Mouse (Mus musculus) bone marrow, adult 2 months (tissue): Measurements from ENCODE around the gene Sertad2. TPM values are rescaled to one million over a fixed set of nuclear protein-coding genes. Genes with fewer than 3 reads are reported as not detected.

Source experiments
- H3K27ac ChIP-seq: fragments of 200-500 bp; 2 replicates; pipeline ENCODE4 v1.5.1; 2012; ENCODE audit warnings: low read depth, mild to moderate bottlenecking, control low read depth, inconsistent platforms, low read length; ENCODE audit not compliant: control insufficient read depth, poor library complexity, insufficient read depth
- H3K4me1 ChIP-seq: fragments of 200-500 bp; 2 replicates; pipeline ENCODE4 v1.6.1; 2011; ENCODE audit warnings: low read length; ENCODE audit not compliant: control insufficient read depth, insufficient read depth
- H3K4me3 ChIP-seq: fragments of 200-500 bp; replicated peaks from 2 replicates; pipeline ENCODE3; 2011; ENCODE audit warnings: mild to moderate bottlenecking, low read depth, low read length, control low read depth; ENCODE audit not compliant: control insufficient read depth
- CTCF ChIP-seq: fragments of 200-500 bp; IDR thresholded peaks from 2 replicates; pipeline ENCODE4 v1.5.1; 2011; ENCODE audit warnings: low read length, control low read depth; ENCODE audit not compliant: control insufficient read depth, insufficient read depth
- POLR2A ChIP-seq: fragments of 200-500 bp; IDR thresholded peaks from 2 replicates; pipeline ENCODE4 v1.6.1; 2011; ENCODE audit warnings: low read depth, mild to moderate bottlenecking, control low read depth, low read length, borderline replicate concordance; ENCODE audit not compliant: control insufficient read depth
- WGBS: fragments of 180-500 bp; shearing (Covaris S2); methylation state at CpG from one replicate; pipeline ENCODE4 v1.1.7; 2018; 5-methylcytosine and 5-hydroxymethylcytosine counted together
- polyA plus RNA-seq: library from polyadenylated mRNA; stranded (reverse); fragments of >200 nt; gene quantifications from 2 replicates; pipeline ENCODE4 v1.2.4, GENCODE M21; 2011; ENCODE audit warnings: low replicate concordance; ENCODE audit not compliant: missing spikeins, insufficient read depth, insufficient read length

Gene Sertad2
- polyA plus RNA-seq, 1 experiment: 14.5 TPM

- H3K4me3 ChIP-seq: no peak overlapping the region
- 84% methylated on average over 7 of the region's 7 CpGs for WGBS
- no peaks in the 10 kb centered on the region for H3K4me1 ChIP-seq
- no peak overlapping the region for H3K27ac ChIP-seq
- TF ChIP-seq POLR2A: no peak
- TF ChIP-seq CTCF: no peak
Observed at GRCm38 (mm10) chr11:20662811-20663210, 119.8 kb downstream of the Sertad2 start.

- no peaks in the 10 kb centered on the region for H3K4me1 ChIP-seq
- WGBS: 78% methylated on average over 5 of the region's 5 CpGs
- TF ChIP-seq CTCF: no peak
- TF ChIP-seq POLR2A: no peak
- no peak overlapping the region for H3K4me3 ChIP-seq
- no peak overlapping the region for H3K27ac ChIP-seq
Observed at GRCm38 (mm10) chr11:20663580-20664198, 120.6 kb downstream of the Sertad2 start.

DNA sequence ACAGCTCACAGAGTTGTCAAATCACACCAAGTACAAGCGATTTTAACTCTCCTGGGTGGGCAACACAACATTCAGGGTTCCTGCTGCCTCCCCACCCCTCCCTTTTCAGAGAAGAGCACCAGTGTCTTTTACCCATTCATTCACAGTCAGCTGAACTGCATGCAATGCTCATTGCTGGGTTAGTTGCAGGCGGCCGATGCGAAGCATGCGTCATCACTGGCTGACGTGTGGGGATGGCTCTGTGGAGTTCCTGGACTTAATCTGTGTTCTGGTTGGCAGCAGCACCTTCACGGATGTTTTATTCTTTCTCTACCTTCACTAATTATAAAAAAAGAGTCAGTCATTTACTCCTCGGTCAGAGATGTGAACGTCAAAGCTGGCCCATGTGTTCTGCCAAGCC lies 121.8 kb downstream of the Sertad2 start:
- Histone ChIP-seq H3K4me1 (no peaks in the 10 kb centered on the region), H3K4me3 (no peak overlapping the region), H3K27ac (no peak overlapping the region)
- no peak for TF ChIP-seq POLR2A
- TF ChIP-seq CTCF: no peak
- 91% methylated on average over 9 of the region's 9 CpGs for WGBS

DNA sequence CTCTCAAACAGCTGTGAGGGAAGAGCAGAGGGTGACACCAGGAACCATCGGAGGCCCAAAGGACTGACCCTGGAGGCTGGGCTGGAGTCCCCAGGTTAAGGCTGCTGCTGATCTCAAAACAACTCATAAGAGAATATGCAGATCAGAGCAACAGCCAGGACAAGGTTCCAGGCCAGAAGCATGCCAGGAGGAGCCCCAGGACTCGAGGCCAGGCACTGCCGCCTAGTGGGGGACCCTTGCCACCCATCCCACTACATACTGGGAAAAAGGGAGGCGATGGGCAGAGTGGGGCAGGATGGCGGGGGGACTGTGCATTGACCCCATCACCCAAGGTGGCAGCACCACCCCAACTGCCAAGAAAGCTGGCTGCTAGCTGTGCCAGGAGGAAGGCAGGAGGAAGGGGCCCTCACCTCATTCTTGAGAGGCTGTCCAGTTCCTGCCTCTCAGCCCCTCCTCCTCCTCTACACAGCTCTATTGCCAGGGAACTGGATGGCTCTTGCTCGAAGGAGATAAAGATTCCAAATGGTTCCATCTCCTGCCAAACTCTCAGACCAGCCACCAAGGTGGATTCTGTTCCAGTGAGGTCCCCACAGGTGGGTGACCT lies 128.8 kb downstream of the Sertad2 start:
- TF ChIP-seq POLR2A (no peak), CTCF (0 out of 2 replicates have a peak, but pooled peaks have one; percentile 2)
- WGBS: 26% methylated on average over 6 of the region's 6 CpGs
- no peaks in the 10 kb centered on the region for H3K4me1 ChIP-seq
- H3K27ac ChIP-seq: no peak overlapping the region
- H3K4me3 ChIP-seq: no peak overlapping the region

DNA sequence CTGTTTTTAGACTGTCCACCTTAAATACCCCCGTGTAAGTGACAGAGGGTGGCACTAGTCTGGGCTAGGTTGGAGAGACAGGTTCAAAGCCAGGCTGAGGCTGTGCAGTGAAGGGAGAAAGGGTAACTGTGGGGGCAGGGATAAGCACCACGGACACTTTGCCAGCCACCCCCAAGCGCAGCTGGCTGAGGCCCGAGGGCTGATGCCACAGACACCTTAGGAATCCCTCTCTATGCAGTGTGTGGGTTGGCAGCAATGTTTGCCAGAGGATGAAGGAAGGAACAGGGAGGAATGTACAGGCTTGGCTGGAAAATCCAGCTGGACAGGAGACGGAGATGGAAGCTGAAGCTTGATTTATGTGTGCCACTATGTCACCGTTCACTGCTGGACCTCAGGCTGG lies 129.5 kb downstream of the Sertad2 start:
- no peaks in the 10 kb centered on the region for H3K4me1 ChIP-seq
- H3K4me3 ChIP-seq: no peak overlapping the region
- TF ChIP-seq POLR2A (no peak), CTCF (no peak)
- 61% methylated on average over 6 of the region's 6 CpGs for WGBS
- no peak overlapping the region for H3K27ac ChIP-seq

- TF ChIP-seq CTCF (no peak), POLR2A (no peak)
- H3K4me3 ChIP-seq: no peak overlapping the region
- no peak overlapping the region for H3K27ac ChIP-seq
- WGBS: 67% methylated on average over 2 of the region's 2 CpGs
- no peaks in the 10 kb centered on the region for H3K4me1 ChIP-seq
Observed at GRCm38 (mm10) chr11:20679396-20679795, 136.3 kb downstream of the Sertad2 start.

- TF ChIP-seq POLR2A (no peak), CTCF (no peak)
- no peak overlapping the region for H3K4me3 ChIP-seq
- H3K27ac ChIP-seq: no peak overlapping the region
- WGBS: 73% methylated on average over 5 of the region's 5 CpGs
- no peaks in the 10 kb centered on the region for H3K4me1 ChIP-seq
Observed at GRCm38 (mm10) chr11:20680781-20681180, 137.7 kb downstream of the Sertad2 start.

- no peak overlapping the region for H3K27ac ChIP-seq
- H3K4me3 ChIP-seq: no peak overlapping the region
- no peaks in the 10 kb centered on the region for H3K4me1 ChIP-seq
- WGBS: 61% methylated on average over 5 of the region's 5 CpGs
- TF ChIP-seq POLR2A: no peak
- no peak for TF ChIP-seq CTCF
Observed at GRCm38 (mm10) chr11:20681679-20682078, 138.6 kb downstream of the Sertad2 start.

DNA sequence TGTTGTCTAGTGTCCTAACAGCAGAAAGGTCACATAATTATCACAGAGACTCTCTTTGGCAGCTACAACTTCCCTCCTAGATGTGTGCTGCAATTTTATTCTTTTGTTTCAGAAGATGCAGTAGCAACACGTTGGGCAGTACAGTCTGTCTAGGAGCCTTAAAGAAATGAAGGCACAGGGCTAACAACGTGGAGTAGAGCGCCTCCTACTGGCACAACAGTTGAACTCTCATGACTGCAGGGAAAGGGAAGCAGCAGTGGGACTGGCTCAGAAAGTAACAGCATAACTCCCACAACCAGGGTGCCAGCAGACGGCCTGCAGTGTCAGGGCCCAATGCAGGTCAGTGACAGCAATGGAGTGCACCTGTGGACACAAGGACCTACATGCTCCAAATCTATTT lies 147.9 kb downstream of the Sertad2 start:
- Histone ChIP-seq H3K4me3 (no peak overlapping the region), H3K27ac (no peak overlapping the region), H3K4me1 (no peaks in the 10 kb centered on the region)
- WGBS: 16% methylated on average over 4 of the region's 4 CpGs
- no peak for TF ChIP-seq POLR2A
- TF ChIP-seq CTCF: peak; percentile 77

Other genes starting within 250 kb of the Sertad2 start
- gene Slc1a4, start 210.5 kb upstream of the Sertad2 start, polyA plus RNA-seq: 0.92 and 1.9 TPM in 2 replicates
- 37.5 and 40.8 TPM in 2 replicates for gene Aftph, start 198.3 kb downstream of the Sertad2 start, polyA plus RNA-seq